Mouse (Mus musculus) heart, postnatal 0 days (tissue): ENCODE data around the gene Plk5. TPM values are rescaled to one million over a fixed set of nuclear protein-coding genes. Genes with fewer than 3 reads are reported as not detected.
"Not testable (repeated sequence)": the region's sequence is repeated elsewhere in the genome, so short reads cannot be mapped to it uniquely, and the experiment has no call there.

Source experiments
- ATAC-seq: fragments of 200-750 bp; cut with Nextera tagmentation; 2 replicates; pipeline ENCODE4 v1.8.0; 2017; ENCODE audit warnings: low read depth, moderate number of reproducible peaks, moderate library complexity; ENCODE audit not compliant: insufficient read depth
- DNase-seq: peaks from one replicate; pipeline ENCODE4 v3.0.0-alpha.2; 2016; ENCODE audit warnings: low spot score
- H3K27ac ChIP-seq: fragments of 300-500 bp; sonication (generic); 2 replicates; pipeline ENCODE4 v1.5.1; 2014; ENCODE audit warnings: low read depth, mild to moderate bottlenecking
- H3K27me3 ChIP-seq: fragments of 300-500 bp; sonication (generic); 2 replicates; pipeline ENCODE4 v1.6.1; 2014; ENCODE audit warnings: low read length, mixed read lengths; ENCODE audit not compliant: control insufficient read depth, insufficient read depth
- H3K36me3 ChIP-seq: fragments of 300-500 bp; sonication (generic); replicated peaks from 2 replicates; pipeline ENCODE4 v1.6.1; 2014; ENCODE audit warnings: low read length, mixed read lengths; ENCODE audit not compliant: control insufficient read depth, insufficient read depth
- H3K4me1 ChIP-seq: fragments of 300-500 bp; sonication (generic); 2 replicates; pipeline ENCODE4 v1.6.1; 2014; ENCODE audit warnings: antibody characterized with exemption; ENCODE audit not compliant: control insufficient read depth, insufficient read depth
- H3K4me2 ChIP-seq: fragments of 300-500 bp; sonication (generic); 2 replicates; pipeline ENCODE4 v1.6.1; 2014; ENCODE audit warnings: low read depth, mild to moderate bottlenecking, low read length, moderate library complexity
- H3K4me3 ChIP-seq: fragments of 300-500 bp; sonication (generic); 2 replicates; pipeline ENCODE4 v1.5.1; 2014; ENCODE audit warnings: low read depth, low read length
- H3K9ac ChIP-seq: fragments of 300-500 bp; sonication (generic); replicated peaks from 2 replicates; pipeline ENCODE4 v1.6.1; 2014; ENCODE audit warnings: low read depth, low read length, mixed read lengths
- H3K9me3 ChIP-seq: fragments of 300-500 bp; sonication (generic); replicated peaks from 2 replicates; pipeline ENCODE4 v1.6.1; 2016; ENCODE audit warnings: low read length; ENCODE audit not compliant: control insufficient read depth
- CTCF ChIP-seq: IDR thresholded peaks from 2 replicates; pipeline ENCODE4 v1.5.1; 2016; ENCODE audit warnings: antibody characterized with exemption, control low read depth, low read depth
- EP300 ChIP-seq: IDR thresholded peaks from 2 replicates; pipeline ENCODE4 v1.6.1; 2016; ENCODE audit warnings: antibody characterized with exemption, low read depth
- WGBS: fragments of 180-500 bp; shearing (Covaris S2); extraction: QIAGEN DNeasy Blood & Tissue Kit; methylation state at CpG from one replicate; pipeline ENCODE4 v1.1.7; 2014; 5-methylcytosine and 5-hydroxymethylcytosine counted together
- polyA plus RNA-seq: library from polyadenylated mRNA; unstranded; fragments of >200 nt; fragmentation: Nextera tagmentation; extraction: Ambion mirVana; gene quantifications from 2 replicates; pipeline ENCODE4 v1.2.1, GENCODE M21; 2015
- total RNA-seq: library from RNA; depleted of rRNA; stranded (reverse); fragments of >200 nt; gene quantifications from 2 replicates; pipeline ENCODE4 v1.2.3, GENCODE M21; 2014; ENCODE audit warnings: low replicate concordance

The Plk5 gene
- total and polyA plus RNA-seq, 2 experiments from 2014 or later: 0.05 to 1.7 TPM

DNA sequence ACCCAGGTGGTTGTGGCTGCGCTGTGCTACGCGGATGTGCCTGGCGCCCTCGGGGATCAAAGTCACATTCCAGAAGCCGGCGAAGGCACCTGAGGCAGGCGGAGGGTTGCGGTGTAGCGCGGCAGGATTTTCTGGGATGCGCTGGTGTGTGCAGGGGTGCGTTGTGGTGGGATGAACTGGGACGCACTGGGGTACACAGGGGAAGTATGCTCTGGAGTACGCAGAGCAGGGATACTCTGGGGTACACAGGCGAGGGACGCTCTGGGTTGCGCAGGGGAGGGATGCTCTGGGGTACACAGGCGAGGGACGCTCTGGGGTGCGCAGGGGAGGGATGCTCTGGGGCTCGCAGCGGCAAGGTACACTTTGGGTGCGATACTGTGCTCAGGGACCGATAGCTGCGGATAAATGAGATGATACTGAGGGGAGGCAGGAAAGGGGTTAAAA, 13.9 kb upstream of the Plk5 start:
- Histone ChIP-seq H3K4me3 (peak overlapping the region; percentile 16), H3K27ac (no peak overlapping the region), H3K36me3 (no peaks in the 10 kb centered on the region), H3K9ac (no peak overlapping the region), H3K27me3 (peaks cover 53% of the 10 kb centered on the region), H3K4me2 (peak overlapping the region; percentile 41), H3K9me3 (no peaks in the 10 kb centered on the region), H3K4me1 (peaks cover 18% of the 10 kb centered on the region)
- TF ChIP-seq CTCF (no peak), EP300 (no peak)
- WGBS: 6% methylated on average over 26 of the region's 26 CpGs
- DNase-seq (no peak), ATAC-seq (no peak)

DNA sequence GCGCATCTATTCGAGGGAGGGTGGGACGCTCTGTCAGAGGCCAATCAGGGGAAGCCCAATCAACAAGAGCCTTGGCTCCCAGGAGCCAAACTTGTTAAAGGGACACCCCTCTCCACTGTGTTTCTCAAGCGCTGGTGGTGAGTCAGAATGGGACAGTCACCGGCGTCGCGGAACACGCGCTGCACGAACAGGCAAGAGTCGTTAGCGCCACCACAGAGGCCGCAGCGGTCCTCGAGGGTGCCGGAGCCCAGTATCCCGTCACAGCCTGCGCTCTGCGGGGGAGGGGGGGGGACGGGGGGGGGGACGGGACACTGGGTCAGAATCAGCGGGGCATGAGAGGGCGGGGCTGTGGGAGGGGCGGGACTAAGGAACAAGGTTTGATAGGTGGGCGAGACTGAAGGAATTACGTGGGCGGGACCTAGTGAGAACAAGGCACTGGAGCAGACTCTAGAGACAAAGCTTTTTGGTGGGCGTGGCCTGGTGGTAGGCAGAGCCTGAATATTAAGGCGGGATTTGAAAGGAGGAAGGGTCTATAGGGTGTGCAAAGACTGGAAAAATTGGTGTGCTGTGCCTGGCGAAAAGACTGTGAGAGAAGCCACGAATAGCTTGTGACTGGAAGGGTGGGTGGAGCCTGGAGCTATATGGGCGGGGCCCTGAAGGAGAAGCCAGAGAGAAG, 13.4 kb upstream of the Plk5 start:
- peaks cover 23% of the 10 kb centered on the region for H3K4me1 ChIP-seq
- H3K4me2 ChIP-seq: peak overlapping the region; percentile 41
- DNase-seq (peak; percentile 64), ATAC-seq (peak; percentile 42)
- H3K36me3 ChIP-seq: no peaks in the 10 kb centered on the region
- no peak for TF ChIP-seq EP300
- no peak for TF ChIP-seq CTCF
- WGBS: 2% methylated on average over 30 of the region's 33 CpGs
- H3K4me3 ChIP-seq: peak overlapping the region; percentile 16
- H3K9ac ChIP-seq: no peak overlapping the region
- H3K27me3 ChIP-seq: peaks cover 55% of the 10 kb centered on the region
- H3K27ac ChIP-seq: no peak overlapping the region
- H3K9me3 ChIP-seq: no peaks in the 10 kb centered on the region

DNA sequence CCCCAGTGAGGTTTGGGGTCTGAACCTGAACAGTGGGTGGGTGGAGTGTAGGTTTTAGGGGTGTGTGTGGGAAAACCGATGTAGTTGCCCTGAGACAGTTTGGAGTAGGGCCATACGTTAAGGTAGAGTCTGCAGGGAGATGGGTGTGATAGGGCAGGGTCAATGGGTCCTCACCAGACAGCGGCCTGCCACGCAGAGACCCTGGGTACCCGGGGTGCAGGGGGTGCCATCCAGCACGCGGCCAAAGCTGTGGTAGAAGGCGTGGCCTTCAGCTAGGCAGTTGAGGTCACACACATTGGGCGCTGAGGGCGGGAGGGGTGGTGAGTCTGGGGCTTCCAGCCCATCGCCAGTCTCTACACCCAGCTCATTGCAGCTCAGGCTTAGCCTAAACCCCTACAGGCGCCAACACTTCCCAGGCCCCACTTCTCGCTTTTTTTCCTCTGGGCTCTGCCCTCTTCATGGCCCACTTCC, 12.8 kb upstream of the Plk5 start:
- no peak overlapping the region for H3K9ac ChIP-seq
- no peaks in the 10 kb centered on the region for H3K36me3 ChIP-seq
- 54% methylated on average over 13 of the region's 13 CpGs for WGBS
- H3K27me3 ChIP-seq: peaks cover 56% of the 10 kb centered on the region
- DNase-seq: no peak
- peak overlapping the region; percentile 41; the same call in 1 of the 2 replicates for H3K4me2 ChIP-seq
- no peak for ATAC-seq
- H3K9me3 ChIP-seq: no peaks in the 10 kb centered on the region
- no peak for TF ChIP-seq CTCF
- TF ChIP-seq EP300: no peak
- peak overlapping the region; percentile 16; the same call in 1 of the 2 replicates for H3K4me3 ChIP-seq
- peaks cover 29% of the 10 kb centered on the region for H3K4me1 ChIP-seq
- H3K27ac ChIP-seq: no peak overlapping the region

DNA sequence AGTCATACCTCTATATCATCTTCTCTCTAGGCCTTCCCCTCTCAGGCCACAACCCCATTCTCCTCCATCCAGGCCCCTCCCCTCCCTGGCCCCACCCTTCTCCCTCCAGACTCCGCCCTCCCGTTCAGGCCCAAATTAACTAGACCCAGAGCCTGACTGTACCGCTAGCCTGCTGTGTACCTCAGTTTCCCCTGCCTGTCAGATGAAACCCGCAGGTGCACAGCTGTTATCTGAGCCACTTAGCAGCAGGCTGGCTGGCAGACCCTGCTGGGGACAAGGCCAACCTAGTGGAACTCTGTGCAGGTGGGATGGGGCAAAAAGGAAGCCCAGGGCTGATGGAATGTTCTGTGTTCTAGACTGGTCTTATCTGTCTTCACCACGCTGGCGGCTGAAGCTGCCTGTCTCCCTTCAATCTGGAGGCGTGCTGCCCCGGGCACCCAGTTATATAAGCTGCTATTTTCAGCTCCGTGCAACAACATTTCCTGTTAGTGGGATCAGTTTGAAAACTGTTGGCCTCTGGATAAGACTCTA, 12.1 kb upstream of the Plk5 start:
- H3K27ac ChIP-seq: no peak overlapping the region
- DNase-seq: peak; percentile 20
- no peak overlapping the region for H3K4me2 ChIP-seq
- H3K4me3 ChIP-seq: no peak overlapping the region
- H3K36me3 ChIP-seq: no peaks in the 10 kb centered on the region
- peaks cover 33% of the 10 kb centered on the region for H3K4me1 ChIP-seq
- no peak overlapping the region for H3K9ac ChIP-seq
- WGBS: 20% methylated on average over 9 of the region's 9 CpGs
- H3K9me3 ChIP-seq: no peaks in the 10 kb centered on the region
- no peak for ATAC-seq
- TF ChIP-seq EP300 (no peak), CTCF (no peak)
- peaks cover 62% of the 10 kb centered on the region for H3K27me3 ChIP-seq

DNA sequence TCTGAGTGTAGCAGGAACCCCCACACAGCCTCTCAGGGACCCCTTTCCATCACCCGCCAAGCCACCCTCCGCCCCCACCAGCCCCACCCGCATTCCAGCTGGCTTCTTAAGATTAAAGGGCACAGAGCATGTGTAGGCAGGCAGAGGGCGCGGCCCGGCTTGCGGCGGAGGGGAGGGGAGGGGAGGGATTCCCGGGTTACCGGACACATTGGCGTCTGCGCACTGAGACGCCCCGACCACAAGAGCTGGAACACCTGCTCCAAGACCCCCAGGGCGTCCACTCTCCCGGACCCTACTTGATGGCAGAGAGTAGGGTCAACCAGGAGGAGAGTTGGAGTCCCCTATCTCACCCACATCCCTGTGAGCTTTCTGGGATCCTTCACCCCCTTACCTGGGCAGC, 11.1 kb upstream of the Plk5 start:
- Histone ChIP-seq H3K27ac (no peak overlapping the region), H3K27me3 (peaks cover 71% of the 10 kb centered on the region), H3K9me3 (no peaks in the 10 kb centered on the region), H3K36me3 (no peaks in the 10 kb centered on the region), H3K4me2 (peak overlapping the region; percentile 13; the same call in 1 of the 2 replicates), H3K4me1 (peaks cover 33% of the 10 kb centered on the region), H3K4me3 (no peak overlapping the region), H3K9ac (no peak overlapping the region)
- WGBS: 19% methylated on average over 16 of the region's 16 CpGs
- TF ChIP-seq CTCF: no peak
- no peak for TF ChIP-seq EP300
- DNase-seq (peak; percentile 2), ATAC-seq (no peak)

DNA sequence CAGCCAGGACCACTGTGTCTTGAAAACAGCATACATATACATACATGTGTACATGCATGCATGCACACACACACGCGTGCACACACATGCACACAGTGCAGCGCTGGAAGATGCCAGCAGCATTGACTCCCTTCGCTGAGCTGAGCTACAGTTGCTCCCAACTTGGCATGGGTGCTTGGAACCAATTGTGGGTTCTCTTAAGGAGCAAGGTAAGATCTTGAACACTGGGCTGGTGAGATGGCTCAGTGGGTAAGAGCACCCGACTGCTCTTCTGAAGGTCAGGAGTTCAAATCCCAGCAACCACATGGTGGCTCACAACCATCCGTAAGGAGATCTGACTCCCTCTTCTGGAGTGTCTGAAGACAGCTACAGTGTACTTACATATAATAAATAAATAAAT, 10.3 kb upstream of the Plk5 start:
- WGBS: 85% methylated on average over 5 of the region's 6 CpGs
- H3K9me3 ChIP-seq, H3K4me3 ChIP-seq, H3K27ac ChIP-seq, H3K9ac ChIP-seq, H3K36me3 ChIP-seq, DNase-seq, ATAC-seq, H3K4me2 ChIP-seq: not testable (repeated sequence)
- peaks cover 33% of the 10 kb centered on the region for H3K4me1 ChIP-seq
- peaks cover 67% of the 10 kb centered on the region for H3K27me3 ChIP-seq
